Mouse (Mus musculus): ENCODE measurements around the gene Stmnd1. TPM values are rescaled to one million over a fixed set of nuclear protein-coding genes. Genes with fewer than 3 reads are reported as not detected.
A peak's percentile ranks its signal among the peaks of the same experiment; 100 is the strongest.
"Not testable (repeated sequence)": the region's sequence is repeated elsewhere in the genome, so short reads cannot be mapped to it uniquely, and the experiment has no call there.

Gene Stmnd1
- total RNA-seq (2021) = not detected

DNA sequence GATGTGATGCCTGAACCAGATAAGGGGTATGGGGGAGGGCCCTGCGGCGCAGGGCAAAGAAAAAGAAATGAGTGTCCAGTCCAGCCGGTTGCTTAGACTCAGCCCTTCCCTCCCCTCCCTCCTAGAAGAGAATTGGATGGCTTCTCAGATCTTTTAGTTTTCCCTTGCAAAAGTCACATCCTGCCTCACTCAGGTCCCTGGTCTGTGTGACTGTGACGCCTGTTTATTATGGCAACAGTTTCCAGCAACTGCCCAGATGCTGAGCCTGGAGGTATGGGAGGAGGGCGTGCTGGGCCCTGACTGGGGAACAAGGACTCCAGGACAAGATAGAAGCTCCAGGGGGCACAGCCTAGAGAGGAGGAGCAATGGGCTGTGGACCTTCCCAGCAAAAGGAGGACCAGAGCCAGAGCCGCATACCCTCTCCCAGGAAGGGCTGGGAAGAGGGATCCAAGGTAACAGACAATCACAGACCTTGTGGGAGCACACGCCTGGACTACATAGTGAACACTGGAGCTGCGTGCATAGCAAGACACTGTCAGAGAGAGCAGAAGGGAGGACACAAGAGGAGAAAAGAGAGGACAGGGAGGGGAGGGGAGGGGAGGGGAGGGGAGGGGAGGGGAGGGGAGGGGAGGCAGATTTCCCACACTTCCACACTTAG lies at the start of gene Stmnd1:
Gene Stmnd1, plus strand, starts transcription at position 269 of the 658 bp plus-strand sequence.
- intact Hi-C loops (cut with DNase I) = no loop called here
- DNase-seq (ENCODE audit: low spot score in 2 of 2) = no peak

DNA sequence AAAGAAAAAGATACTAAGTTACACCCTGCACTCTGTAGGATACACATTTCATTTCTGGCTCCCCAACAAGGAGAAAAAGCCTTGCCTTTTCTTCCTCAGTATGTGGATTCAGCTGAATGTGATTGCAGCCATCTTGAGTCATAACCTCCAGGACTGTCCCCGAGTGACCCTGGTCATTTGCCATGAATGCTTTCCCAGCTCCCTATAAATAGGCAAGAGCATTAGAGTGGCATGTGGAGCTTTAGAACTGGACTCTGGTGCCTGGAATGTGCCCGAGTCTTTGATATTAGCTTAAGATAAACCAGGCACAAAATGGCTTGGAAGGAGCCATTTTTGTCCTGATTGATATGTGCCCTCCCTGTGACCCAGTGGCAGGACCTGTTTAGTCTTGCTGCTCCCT lies 46.6 kb upstream of the Stmnd1 start:
- intact Hi-C loops (cut with DNase I) = no loop called here
- DNase-seq (ENCODE audit: low spot score in 2 of 2) = no peak

DNA sequence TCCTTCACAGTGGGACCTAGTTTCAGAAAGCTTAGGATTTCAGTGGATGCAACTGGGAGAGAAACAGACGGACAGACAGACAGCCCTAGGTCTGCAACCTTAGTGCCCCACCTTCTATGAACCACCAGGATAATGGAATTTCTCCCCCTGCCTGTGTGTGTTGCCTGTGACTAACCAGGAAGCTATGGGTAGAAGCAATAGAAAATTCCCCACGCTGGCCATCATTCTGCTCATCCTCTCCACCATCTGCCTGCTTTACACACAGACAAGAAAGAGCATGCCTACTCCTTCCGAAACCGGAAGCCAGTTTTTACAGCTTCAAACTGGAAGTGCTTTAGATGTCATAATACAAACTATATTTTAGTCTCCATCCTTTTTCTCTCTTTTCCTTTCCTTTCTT lies 46.0 kb upstream of the Stmnd1 start:
- intact Hi-C loops (cut with DNase I) = no loop called here
- no peak for DNase-seq (ENCODE audit: low spot score in 2 of 2)

DNA sequence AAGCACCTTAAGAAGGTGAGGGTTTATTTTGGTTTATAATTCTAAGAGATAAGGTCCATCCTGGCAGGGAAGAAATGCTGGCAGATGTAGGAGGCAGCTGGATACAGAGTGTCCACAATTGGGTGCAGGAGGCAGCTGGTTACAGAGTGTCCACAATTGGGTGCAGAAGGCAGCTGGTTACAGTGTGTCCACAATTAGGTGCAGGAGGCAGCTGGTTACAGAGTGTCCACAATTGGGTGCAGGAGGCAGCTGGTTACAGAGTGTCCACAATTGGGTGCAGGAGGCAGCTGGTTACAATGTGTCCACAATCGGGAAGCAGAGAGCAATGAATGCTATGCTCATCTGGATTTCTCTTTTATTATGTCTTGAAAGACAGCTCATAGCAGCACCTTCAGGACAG lies 44.8 kb upstream of the Stmnd1 start:
- intact Hi-C loops (cut with DNase I); DNase-seq (ENCODE audit: low spot score in 2 of 2): not testable (repeated sequence)

DNA sequence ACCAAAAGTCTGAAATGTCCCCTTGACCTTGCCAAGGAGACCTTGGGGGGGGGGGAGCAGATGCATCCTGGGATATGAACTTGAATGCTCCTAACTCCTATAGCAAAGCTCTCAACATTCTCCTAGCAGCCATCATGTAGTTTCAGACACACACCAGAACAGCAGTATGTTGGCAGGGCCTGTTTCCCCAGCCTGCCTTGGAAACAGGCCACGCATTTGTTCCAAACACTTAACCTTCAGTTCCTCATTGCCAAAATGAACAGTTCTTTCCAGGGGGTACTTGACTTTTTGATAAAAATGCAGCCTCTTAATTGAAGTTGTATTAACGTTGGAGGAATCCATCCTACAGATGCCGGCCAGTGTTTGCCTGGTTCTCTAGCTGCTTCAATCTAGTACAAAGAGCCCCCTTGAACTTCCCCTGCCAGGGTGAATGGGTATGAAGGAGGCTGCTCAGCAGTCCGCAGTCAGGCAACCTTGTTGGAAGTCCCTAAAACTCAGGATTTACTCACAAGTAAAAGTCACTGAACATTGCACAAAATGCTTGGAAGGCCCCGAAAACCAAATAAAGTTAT lies 41.9 kb upstream of the Stmnd1 start:
- DNase-seq (ENCODE audit: low spot score in 2 of 2) = no peak
- intact Hi-C loops (cut with DNase I) = no loop called here

DNA sequence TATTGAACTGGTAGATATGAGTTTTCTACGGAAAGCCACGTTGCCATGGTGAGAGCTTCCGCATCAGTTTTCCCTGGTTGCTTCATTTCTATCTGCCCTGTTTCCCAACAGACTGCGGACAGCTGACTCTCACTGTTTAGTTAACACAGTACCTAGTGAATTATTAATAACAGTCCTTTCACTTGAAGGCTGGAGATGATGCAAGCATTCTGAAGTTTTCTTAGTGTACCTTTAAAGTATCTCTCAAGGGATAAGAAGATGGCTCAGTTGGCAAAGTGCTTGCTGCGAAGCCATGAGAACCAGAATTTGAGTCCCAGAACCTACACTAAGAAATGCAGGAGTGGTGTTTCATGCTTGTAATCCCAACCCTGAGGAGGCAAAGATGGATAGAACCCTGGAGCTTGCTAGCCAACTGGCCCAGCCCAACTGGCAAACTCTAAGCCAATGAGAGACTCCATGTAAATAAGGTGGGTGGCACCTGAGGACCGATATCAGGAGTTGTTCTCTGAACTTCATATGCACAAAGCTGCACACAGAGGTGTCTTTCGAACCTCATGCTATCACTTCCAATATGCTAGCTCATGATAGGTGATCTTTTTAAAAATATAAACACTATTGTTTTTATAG lies 35.7 kb upstream of the Stmnd1 start:
- intact Hi-C loops (cut with DNase I) = no loop called here
- no peak for DNase-seq (ENCODE audit: low spot score in 2 of 2)

DNA sequence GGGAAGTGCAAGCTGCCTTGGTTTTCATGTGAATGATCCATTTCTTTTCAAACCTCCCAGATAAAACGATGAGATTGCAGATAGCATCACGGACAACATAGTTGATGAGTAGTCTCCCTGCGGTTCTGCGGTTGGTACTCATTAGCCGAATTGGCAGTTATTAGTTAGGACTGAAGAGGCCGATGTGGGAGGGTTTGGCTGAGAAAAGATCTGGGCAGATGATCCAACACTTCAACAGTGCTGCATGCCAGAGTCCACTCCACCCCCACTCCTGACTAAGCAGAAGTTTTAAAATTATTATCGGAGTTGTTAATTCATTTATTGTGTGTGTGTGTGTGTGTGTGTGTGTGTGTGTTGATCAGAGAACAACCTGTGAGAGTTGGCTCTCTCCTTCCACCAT lies 34.7 kb upstream of the Stmnd1 start:
- no peak for DNase-seq (ENCODE audit: low spot score in 2 of 2)
- intact Hi-C loops (cut with DNase I) = no loop called here

DNA sequence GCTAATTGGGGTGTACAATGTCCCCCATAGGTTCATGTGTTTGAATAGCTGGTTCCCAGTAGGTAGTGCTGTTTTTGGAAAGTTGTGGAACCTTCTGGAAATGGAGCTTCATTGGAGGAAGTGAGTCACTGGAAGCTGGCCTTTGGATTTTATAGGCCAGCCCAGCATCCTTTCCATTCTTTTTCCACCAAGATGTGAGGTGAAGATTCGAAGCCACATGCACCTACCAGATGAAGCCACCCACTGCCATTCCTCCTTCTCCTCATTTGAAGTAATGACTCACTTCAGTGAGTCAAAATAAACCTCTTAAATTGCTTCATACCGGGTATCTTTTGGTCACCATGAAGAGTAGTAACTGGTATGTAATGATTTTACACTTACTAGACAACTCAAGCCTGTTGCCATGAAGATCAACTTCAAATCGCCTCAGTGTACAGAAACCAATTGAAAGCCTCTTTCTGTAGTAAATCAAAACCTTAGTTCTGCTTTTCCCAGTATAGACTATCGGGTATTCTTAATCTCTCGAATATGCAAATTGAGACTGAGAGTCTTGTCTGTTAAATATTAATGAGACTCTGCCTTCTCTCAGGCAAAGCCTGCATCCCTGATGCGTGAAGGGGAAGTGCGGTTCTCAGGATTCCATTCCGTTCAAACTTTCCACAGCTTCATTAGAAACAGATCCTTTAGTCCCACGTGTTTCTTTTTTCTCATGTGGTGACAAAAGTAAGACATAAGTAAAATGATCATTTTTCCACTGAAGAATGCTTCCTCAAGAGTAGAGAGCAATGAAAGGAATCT lies 31.9 kb upstream of the Stmnd1 start:
- intact Hi-C loops (cut with DNase I) = no loop called here
- no peak for DNase-seq (ENCODE audit: low spot score in 2 of 2)

DNA sequence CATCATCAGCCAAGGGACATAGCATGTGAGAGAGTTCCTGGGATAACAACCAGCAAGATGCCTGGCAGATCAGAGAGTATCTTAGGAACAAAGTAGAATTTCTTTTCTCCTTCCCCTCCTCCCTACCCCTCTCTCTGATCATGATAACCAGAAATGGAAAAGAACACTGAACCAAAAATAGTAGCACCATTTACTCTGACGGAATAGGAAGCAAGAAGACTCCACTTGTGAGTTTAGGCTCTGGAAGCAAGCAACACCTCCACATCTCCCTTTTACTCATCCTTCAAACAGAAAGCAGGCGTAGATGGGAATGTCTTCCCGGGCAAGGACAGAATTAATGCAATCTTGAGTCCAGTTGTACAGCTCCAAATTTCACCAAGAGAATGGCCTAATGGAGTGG lies 19.8 kb upstream of the Stmnd1 start:
- intact Hi-C loops (cut with DNase I) = loop anchor here (5.0 kb wide), 1 partner anchor 36 kb away; no protein-coding TSS in a partner anchor
- peak; percentile 18 to 22 for DNase-seq (ENCODE audit: low spot score in 2 of 2)

DNA sequence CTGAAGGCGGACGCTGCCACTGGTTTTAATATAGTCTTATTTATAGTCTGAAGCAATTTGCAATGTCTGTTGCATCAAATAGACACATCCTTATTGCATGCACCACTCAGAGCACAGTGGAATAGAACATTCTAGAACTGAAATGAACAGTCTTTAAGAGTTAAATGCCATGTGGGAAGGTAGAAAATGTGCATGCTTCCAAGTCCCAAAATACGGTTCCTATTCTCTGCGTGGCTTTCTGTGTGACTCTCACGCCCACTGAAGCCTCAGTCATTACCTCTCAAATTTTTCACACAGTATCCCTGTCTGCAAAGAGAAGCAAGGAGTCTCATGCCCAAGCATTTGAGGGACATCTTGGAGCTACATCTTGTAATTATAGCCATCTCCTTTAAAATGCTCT lies 19.4 kb upstream of the Stmnd1 start:
- intact Hi-C loops (cut with DNase I) = loop anchor here (5.0 kb wide), 1 partner anchor 37 kb away; no protein-coding TSS in a partner anchor
- DNase-seq (ENCODE audit: low spot score in 2 of 2) = no peak

DNA sequence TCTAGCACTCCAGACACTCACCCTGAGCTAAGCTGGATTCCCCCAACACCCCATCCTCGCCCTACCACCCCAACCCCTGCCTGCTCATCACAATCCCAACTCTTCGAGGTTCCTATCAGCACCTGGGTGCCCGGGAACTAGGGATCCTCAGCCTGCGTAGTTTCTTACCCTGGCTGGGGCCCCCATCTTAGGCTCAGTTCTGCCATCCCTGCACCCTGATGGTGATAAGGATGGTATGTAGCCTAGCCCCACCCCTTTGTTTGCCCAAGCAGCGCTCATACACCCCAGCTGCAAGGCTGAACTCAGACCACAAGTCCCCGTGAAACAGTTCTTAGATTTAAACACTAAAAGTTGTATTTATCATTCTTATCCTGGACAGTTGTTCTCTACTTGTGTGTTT lies 17.9 kb upstream of the Stmnd1 start:
- no peak for DNase-seq (ENCODE audit: low spot score in 2 of 2)
- intact Hi-C loops (cut with DNase I) = loop anchor here (5.0 kb wide), 3 partner anchors 73 to 288 kb away; partner anchors contain the start of gene Atxn1

DNA sequence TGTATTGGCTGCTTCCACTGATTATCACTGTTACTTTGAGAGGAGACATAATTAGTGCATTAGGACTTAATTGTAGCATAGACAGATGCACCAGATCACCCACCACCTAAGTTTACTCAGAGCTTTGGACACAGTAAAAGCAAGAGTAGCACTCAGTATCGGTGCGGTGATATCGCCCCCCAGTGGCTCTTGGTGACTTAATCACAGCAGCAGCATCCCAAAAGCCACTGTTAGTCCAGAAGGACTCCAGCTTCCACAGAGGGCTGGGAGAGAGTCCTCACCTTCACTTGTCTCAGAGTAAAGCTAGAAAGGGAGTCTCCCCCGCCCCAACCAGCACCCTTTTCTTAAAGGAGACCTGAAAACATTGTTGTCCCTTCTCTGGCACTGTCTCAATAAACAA lies 15.7 kb upstream of the Stmnd1 start:
- peak; percentile 59 to 69 for DNase-seq (ENCODE audit: low spot score in 2 of 2)
- intact Hi-C loops (cut with DNase I) = loop anchor here (2.0 to 5.0 kb wide), 4 partner anchors 76 to 719 kb away; partner anchors contain the start of gene Atxn1

DNA sequence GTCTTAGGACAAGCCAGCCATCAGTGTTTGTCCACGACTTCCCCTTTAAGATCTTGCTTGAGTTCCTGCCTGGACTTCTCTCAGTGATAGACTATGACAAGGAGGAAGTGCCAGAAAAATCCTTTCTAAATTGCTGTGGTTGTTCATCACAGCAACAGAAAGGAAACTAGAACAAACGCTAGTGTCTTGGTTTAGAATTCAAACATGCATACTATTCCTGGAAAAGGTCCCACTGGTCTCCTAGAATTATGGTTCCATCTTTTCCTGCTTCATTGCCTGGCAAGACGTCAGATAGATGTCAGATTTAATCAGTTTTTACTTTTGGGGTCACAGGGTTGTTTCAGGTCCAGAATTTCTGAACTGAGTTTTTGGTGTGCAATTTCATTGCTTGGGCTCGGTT lies 14.0 kb upstream of the Stmnd1 start:
- no peak for DNase-seq (ENCODE audit: low spot score in 2 of 2)
- intact Hi-C loops (cut with DNase I) = loop anchor here (2.0 to 5.0 kb wide), 4 partner anchors 77 to 721 kb away; partner anchors contain the start of gene Atxn1

DNA sequence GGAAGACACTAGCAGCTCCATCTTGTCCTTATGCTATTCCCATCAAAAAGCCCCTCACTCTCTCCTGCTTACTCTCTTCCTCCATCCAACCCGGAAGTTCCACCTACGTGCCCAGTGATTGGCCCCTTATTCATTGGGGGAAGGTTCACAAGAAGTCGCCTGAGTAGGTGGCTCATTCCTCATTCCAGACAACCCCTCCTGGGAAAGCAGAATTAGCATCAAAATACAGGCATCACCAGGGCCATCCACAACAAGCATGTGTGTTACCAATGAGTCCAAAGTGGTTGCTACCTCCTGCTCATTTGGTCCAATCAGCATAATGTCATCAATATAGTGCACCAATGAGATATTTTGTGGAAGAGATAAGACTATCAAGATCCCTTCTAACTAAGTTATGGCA lies 12.3 kb upstream of the Stmnd1 start:
- no peak for DNase-seq (ENCODE audit: low spot score in 2 of 2)
- intact Hi-C loops (cut with DNase I) = no loop called here

DNA sequence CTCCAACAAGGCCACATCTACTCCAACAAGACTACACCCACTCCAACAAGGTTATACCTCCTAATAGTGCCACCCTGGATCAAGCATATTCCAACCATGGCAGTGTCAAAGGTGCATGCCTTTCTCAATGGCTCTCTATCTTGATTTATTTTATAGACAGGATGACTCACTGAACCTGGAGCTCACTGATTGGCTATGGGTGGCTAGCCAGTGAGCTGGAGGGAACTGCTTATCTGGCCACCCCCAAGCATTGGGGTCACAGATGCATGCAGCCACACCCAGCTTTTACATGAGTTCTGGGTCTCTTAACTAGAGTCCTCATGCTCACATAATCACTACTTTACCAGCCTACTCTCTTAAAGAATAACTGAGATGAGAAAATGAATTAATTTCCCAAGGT lies 5.7 kb upstream of the Stmnd1 start:
- DNase-seq (ENCODE audit: low spot score in 2 of 2) = no peak
- intact Hi-C loops (cut with DNase I) = no loop called here

DNA sequence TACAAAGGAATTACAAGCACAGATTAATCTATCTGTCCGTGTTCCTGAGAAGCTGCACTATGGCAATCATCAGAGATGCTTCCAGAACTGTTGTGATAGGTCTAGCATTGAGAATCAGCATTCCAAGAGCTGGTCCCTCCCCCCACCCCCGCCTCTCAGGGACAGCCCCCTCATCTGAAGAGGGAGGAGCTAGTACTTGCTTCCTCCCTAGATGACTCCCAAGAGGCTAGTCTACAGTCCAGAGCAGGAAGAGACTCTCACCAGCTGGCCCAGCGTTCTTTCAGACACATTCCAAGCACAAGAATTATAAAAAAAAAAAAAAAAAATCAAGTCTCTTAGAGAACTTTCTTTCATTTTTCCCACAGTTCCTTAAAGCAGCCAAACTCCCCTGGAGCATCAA lies 5.2 kb upstream of the Stmnd1 start:
- no peak for DNase-seq (ENCODE audit: low spot score in 2 of 2)
- intact Hi-C loops (cut with DNase I) = no loop called here

DNA sequence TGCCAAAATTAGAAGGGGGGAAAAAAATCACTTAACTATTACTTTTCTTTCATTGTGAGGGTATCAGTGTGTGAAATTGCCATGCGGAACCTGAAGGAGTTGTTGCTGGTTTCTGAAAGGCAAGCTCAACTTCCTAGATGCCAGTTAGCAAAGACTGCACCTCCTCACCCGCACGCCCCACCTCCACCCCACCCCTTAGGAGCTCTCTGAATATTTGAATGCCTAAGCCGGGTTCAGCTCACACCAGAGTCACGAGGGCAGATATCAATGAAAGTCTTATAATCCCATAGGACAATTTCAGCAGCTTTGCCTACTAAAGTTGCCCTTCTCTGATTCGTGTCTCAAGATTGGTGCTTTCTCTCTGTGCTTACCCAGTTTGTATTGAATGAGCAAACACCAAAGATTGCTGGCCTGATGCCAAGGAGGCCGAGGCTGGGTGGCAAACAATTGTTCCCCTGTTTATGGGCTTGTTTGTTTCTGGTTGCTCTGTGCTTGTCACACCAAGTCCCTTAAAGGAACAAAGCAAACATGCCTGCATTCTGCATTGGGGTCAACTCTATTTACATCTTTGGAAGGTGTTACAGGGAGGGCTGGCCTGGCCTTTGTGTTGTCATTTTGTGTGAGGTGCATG lies 4.6 kb upstream of the Stmnd1 start:
- peak; percentile 22 to 26 for DNase-seq (ENCODE audit: low spot score in 2 of 2)
- intact Hi-C loops (cut with DNase I) = no loop called here

DNA sequence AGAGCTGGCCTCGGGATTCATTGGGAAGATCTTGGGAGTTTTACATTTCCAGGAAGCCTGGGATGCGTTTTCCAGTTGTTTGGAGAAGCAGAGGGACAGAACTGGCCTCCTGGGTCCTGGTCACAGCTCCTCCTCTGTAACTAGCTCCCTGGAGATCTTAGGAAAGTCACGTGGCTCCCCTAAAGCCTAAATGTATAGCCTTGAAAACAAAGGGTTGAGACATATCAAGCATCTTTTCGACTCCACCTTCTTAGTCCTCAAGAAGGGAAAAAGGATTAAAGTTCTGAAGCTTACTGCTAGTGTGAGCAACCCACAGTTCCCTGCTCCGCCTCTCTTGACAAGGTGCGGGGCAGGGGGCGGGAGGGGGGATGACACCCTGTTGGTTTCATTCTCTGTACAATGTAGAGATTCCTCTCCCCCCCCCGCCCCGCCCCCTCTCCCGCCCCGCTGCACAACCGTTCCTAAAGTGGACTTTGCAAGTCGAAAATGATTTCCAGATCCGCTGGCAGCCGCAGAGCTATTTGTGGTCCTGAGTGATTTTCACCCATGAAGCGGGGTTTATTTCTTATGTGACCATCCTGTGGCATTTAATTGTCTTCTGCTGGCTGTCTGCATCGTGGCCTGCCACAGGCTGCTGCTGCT lies 589 bp upstream of the Stmnd1 start:
- DNase-seq (ENCODE audit: low spot score in 2 of 2) = no peak
- intact Hi-C loops (cut with DNase I) = no loop called here

DNA sequence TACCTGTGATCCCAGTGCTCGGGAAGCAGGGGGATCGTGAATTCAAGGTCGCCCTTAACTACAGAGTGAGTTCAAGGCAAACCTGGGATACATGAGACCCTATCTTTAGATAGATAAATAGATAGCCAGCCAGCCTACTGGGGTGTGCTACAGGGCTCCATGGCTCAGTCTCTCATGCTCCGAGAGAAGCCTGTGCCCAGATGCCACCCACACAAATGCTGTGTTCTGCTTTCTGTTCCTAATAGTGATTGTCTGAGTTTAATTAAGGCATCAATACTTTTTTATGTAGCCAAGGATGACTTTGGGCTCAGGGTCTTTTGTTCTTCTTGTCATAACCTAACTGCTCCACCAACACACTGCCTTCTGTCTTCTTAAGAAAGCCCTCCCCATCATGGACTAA lies 2.2 kb downstream of the Stmnd1 start:
- intact Hi-C loops (cut with DNase I) = no loop called here
- DNase-seq (ENCODE audit: low spot score in 2 of 2) = no peak
